Mouse (Mus musculus) limb, embryonic 12.5 days (tissue): Measurements from ENCODE around the gene Dennd2c. TPM values are rescaled to one million over a fixed set of nuclear protein-coding genes. Genes with fewer than 3 reads are reported as not detected.
"Not testable (repeated sequence)": the region's sequence is repeated elsewhere in the genome, so short reads cannot be mapped to it uniquely, and the experiment has no call there.

ENCODE experiments used
- ATAC-seq: fragments of 200-750 bp; cut with Nextera tagmentation; 2 replicates; pipeline ENCODE4 v1.8.0; 2017; ENCODE audit warnings: low read depth, moderate TSS enrichment; ENCODE audit not compliant: insufficient number of reproducible peaks, insufficient read depth, low FRiP score, low TSS enrichment
- H3K27ac ChIP-seq: fragments of 300-500 bp; sonication (generic); 2 replicates; pipeline ENCODE4 v1.5.1; 2016; ENCODE audit warnings: mild to moderate bottlenecking, moderate library complexity
- H3K27me3 ChIP-seq: fragments of 300-500 bp; sonication (generic); 2 replicates; pipeline ENCODE4 v1.6.1; 2016; ENCODE audit warnings: mild to moderate bottlenecking, moderate library complexity
- H3K36me3 ChIP-seq: fragments of 300-500 bp; sonication (generic); 2 replicates; pipeline ENCODE4 v1.6.1; 2016; ENCODE audit warnings: mild to moderate bottlenecking, moderate library complexity
- H3K4me1 ChIP-seq: fragments of 300-500 bp; sonication (generic); replicated peaks from 2 replicates; pipeline ENCODE4 v1.6.1; 2016
- H3K4me2 ChIP-seq: fragments of 300-500 bp; sonication (generic); 2 replicates; pipeline ENCODE4 v1.6.1; 2016; ENCODE audit warnings: mild to moderate bottlenecking, moderate library complexity
- H3K4me3 ChIP-seq: fragments of 300-500 bp; sonication (generic); replicated peaks from 2 replicates; pipeline ENCODE4 v1.5.1; 2016; ENCODE audit warnings: mild to moderate bottlenecking
- H3K9ac ChIP-seq: fragments of 300-500 bp; sonication (generic); replicated peaks from 2 replicates; pipeline ENCODE4 v1.6.1; 2016; ENCODE audit warnings: mild to moderate bottlenecking, moderate library complexity
- H3K9me3 ChIP-seq: fragments of 300-500 bp; sonication (generic); 2 replicates; pipeline ENCODE4 v1.6.1; 2016; ENCODE audit warnings: mild to moderate bottlenecking, moderate library complexity
- WGBS: fragments of 180-500 bp; shearing (Covaris S2); methylation state at CpG from one replicate; pipeline ENCODE4 v1.1.7; 2016; 5-methylcytosine and 5-hydroxymethylcytosine counted together
- polyA plus RNA-seq: library from polyadenylated mRNA; unstranded; fragments of >200 nt; fragmentation: Nextera tagmentation; extraction: Ambion mirVana; gene quantifications from 2 replicates; pipeline ENCODE4 v1.2.1, GENCODE M21; 2016

Dennd2c gene
- polyA plus RNA-seq, 1 experiment from 2014 or later: 7.2 TPM

DNA sequence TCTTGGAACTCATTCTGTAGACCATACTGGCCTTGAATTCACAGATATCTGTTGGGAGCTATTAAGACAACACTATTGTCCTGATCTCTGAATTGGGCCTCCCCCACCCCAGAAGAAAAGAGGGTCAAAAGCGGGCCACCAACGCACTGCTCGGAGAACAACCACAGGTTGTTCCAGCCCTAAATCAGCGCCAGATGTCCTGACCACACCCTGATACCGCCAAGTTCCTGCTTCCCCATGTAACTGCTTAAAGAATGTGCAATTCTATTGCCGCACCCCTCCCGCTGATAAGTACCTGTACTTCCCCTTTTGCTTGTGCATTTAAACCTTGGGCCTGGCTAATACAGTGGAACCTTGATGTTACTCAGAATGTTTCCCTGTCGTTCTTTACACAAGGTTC lies 113.0 kb downstream of the Dennd2c start:
- not testable (repeated sequence) for H3K27ac ChIP-seq, H3K4me3 ChIP-seq, H3K9me3 ChIP-seq, H3K4me2 ChIP-seq, H3K36me3 ChIP-seq, H3K9ac ChIP-seq, ATAC-seq, H3K27me3 ChIP-seq
- WGBS: 78% methylated on average over 8 of the region's 8 CpGs
- peaks cover 13% of the 10 kb centered on the region for H3K4me1 ChIP-seq

Other genes starting within 250 kb of the Dennd2c start
- gene Sycp1, start 166.5 kb upstream of the Dennd2c start, polyA plus RNA-seq: not detected in 2 replicates
- gene Nr1h5, start 138.5 kb upstream of the Dennd2c start, polyA plus RNA-seq: 0.06 and 0.10 TPM in 2 replicates
- 48.2 and 50.0 TPM in 2 replicates for gene Sike1, start 106.9 kb upstream of the Dennd2c start, polyA plus RNA-seq
- gene Csde1, start 82.2 kb upstream of the Dennd2c start, polyA plus RNA-seq: 456 and 468 TPM in 2 replicates
- 82.9 and 85.5 TPM in 2 replicates for gene Nras, start 44.3 kb upstream of the Dennd2c start, polyA plus RNA-seq
- gene Ampd1, start 28.6 kb upstream of the Dennd2c start, polyA plus RNA-seq: 0.20 and 0.35 TPM in 2 replicates
- gene Bcas2, start 69.1 kb downstream of the Dennd2c start, polyA plus RNA-seq: 249 and 261 TPM in 2 replicates
- 43.7 and 44.0 TPM in 2 replicates for gene Trim33, start 176.7 kb downstream of the Dennd2c start, polyA plus RNA-seq